Mouse (Mus musculus): ENCODE measurements around the gene Erc2. TPM values are rescaled to one million over a fixed set of nuclear protein-coding genes. Genes with fewer than 3 reads are reported as not detected.

The Erc2 gene
- polyA plus RNA-seq, 1 experiment from 2014 or later = 12.7 TPM

DNA sequence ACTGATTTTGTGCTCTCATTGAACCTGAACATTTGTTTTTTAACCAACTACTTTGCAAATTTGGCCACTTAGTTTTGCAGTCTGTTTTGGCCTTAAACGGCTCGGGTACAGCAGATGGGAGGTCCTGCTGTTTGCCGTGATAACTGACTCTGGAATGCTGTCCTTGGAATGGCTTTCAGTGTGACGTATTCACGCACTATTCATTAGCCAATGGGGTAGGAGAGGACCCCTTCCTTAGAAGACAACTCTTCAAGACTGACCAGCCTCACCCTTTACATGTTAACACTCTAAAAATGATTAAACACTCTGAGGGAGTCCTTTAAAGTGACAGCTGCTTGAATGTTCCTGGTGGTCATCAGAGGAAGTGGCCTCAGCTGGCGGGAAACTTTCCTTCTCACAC lies 178.5 kb downstream of the Erc2 start:
- Histone ChIP-seq H3K9me3 (ENCODE audit: control insufficient read depth, low read length) (no peaks in the 10 kb centered on the region; the same call in 1 of the 2 replicates), H3K27me3 (ENCODE audit: control insufficient read depth, insufficient read depth, low read length) (no peaks in the 10 kb centered on the region), H3K36me3 (ENCODE audit: control insufficient read depth, insufficient read depth, low read length) (no peaks in the 10 kb centered on the region), H3K9ac (ENCODE audit: low read length) (no peak overlapping the region), H3K4me2 (ENCODE audit: low read depth, low read length, severe bottlenecking) (no peak overlapping the region), H3K4me1 (replicated peaks; ENCODE audit: control insufficient read depth, insufficient read depth, low read length) (no peaks in the 10 kb centered on the region), H3K4me3 (ENCODE audit: low read depth, low read length) (no peak overlapping the region), H3K27ac (ENCODE audit: low read depth, low read length) (no peak overlapping the region)
- DNase-seq (ENCODE audit: low spot score) (no peak), ATAC-seq (replicated peaks; ENCODE audit: low FRiP score) (no peak)
- WGBS = 73% methylated on average over 6 of the region's 6 CpGs

DNA sequence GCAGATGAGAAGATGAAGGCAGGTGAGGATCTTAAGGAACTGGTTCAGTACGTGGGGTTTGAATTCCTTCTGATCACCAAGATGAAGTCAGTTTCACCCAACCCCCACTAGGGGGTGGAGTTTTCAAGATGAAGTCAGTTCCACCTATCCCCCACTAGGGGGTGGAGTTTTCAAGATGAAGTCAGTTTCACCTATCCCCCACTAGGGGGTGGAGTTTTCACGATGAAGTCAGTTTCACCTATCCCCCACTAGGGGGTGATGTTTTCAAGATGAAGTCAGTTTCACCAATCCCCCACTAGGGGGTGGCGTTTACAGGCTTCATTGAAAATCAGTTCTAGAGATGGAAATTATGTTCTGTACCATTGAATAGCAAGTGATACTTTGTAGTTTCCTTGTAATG lies 181.7 kb downstream of the Erc2 start:
- H3K9me3 ChIP-seq (ENCODE audit: control insufficient read depth, low read length) = no peaks in the 10 kb centered on the region; the same call in 1 of the 2 replicates
- no peak overlapping the region for H3K4me2 ChIP-seq (ENCODE audit: low read depth, low read length, severe bottlenecking)
- no peak overlapping the region for H3K27ac ChIP-seq (ENCODE audit: low read depth, low read length)
- no peaks in the 10 kb centered on the region for H3K27me3 ChIP-seq (ENCODE audit: control insufficient read depth, insufficient read depth, low read length)
- H3K9ac ChIP-seq (ENCODE audit: low read length) = no peak overlapping the region
- WGBS = 89% methylated on average over 3 of the region's 3 CpGs
- DNase-seq (ENCODE audit: low spot score) (no peak), ATAC-seq (replicated peaks; ENCODE audit: low FRiP score) (no peak)
- no peak overlapping the region for H3K4me3 ChIP-seq (ENCODE audit: low read depth, low read length)
- no peaks in the 10 kb centered on the region for H3K36me3 ChIP-seq (ENCODE audit: control insufficient read depth, insufficient read depth, low read length)
- H3K4me1 ChIP-seq (replicated peaks; ENCODE audit: control insufficient read depth, insufficient read depth, low read length) = no peaks in the 10 kb centered on the region; the same call in 1 of the 2 replicates

DNA sequence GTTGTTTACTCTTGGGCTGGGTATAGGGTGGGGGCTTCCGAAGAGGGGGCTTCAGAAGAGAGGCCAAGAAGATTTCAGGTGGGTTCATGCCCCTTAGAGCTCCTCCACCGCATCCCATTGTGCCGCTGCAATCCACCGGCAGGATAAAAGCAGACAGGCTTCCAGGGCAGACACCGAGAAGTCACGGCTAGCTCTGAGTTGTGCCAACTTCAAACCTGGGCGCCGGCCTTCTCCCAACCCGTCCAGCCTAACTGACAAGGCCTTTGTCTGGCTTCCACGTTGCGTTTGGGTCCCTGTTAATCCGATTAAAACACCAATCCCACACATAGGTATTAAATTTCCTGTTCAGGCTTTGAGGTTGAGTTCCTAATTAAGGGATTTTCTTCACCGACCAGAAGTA lies 182.8 kb downstream of the Erc2 start:
- peak; percentile 55 for DNase-seq (ENCODE audit: low spot score)
- ATAC-seq (replicated peaks; ENCODE audit: low FRiP score) = no peak
- Histone ChIP-seq H3K9ac (ENCODE audit: low read length) (no peak overlapping the region), H3K27me3 (ENCODE audit: control insufficient read depth, insufficient read depth, low read length) (no peaks in the 10 kb centered on the region), H3K9me3 (ENCODE audit: control insufficient read depth, low read length) (no peaks in the 10 kb centered on the region; the same call in 1 of the 2 replicates), H3K27ac (ENCODE audit: low read depth, low read length) (no peak overlapping the region), H3K4me2 (ENCODE audit: low read depth, low read length, severe bottlenecking) (no peak overlapping the region), H3K36me3 (ENCODE audit: control insufficient read depth, insufficient read depth, low read length) (no peaks in the 10 kb centered on the region), H3K4me1 (replicated peaks; ENCODE audit: control insufficient read depth, insufficient read depth, low read length) (no peaks in the 10 kb centered on the region; the same call in 1 of the 2 replicates), H3K4me3 (ENCODE audit: low read depth, low read length) (no peak overlapping the region)
- 31% methylated on average over 13 of the region's 13 CpGs for WGBS

DNA sequence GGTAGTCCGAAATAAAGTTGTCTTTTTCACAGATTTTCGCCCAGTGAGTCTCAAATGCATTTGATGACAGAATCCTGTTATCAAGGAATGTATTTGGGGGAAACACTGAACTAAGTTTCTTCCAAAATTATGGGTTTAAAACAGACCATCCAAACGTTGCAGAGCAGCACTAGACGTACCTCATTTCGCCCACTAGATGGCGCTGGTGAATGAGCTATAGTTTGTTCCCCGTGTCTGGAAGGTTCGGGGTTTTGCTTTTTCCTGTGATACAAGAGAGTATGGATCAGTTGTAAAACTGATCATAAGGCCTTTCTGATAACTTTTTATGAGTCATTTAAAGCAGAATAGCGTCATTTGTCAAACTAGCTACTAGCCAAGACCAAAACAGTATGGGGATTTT lies 185.9 kb downstream of the Erc2 start:
- Histone ChIP-seq H3K27ac (ENCODE audit: low read depth, low read length) (no peak overlapping the region), H3K36me3 (ENCODE audit: control insufficient read depth, insufficient read depth, low read length) (no peaks in the 10 kb centered on the region), H3K4me3 (ENCODE audit: low read depth, low read length) (no peak overlapping the region), H3K4me1 (replicated peaks; ENCODE audit: control insufficient read depth, insufficient read depth, low read length) (no peaks in the 10 kb centered on the region; the same call in 1 of the 2 replicates), H3K4me2 (ENCODE audit: low read depth, low read length, severe bottlenecking) (no peak overlapping the region), H3K9me3 (ENCODE audit: control insufficient read depth, low read length) (no peaks in the 10 kb centered on the region; the same call in 1 of the 2 replicates), H3K9ac (ENCODE audit: low read length) (no peak overlapping the region), H3K27me3 (ENCODE audit: control insufficient read depth, insufficient read depth, low read length) (no peaks in the 10 kb centered on the region)
- ATAC-seq (replicated peaks; ENCODE audit: low FRiP score) (no peak; the same call in 1 of the 2 replicates), DNase-seq (ENCODE audit: low spot score) (peak; percentile 73)
- 6% methylated on average over 9 of the region's 9 CpGs for WGBS

DNA sequence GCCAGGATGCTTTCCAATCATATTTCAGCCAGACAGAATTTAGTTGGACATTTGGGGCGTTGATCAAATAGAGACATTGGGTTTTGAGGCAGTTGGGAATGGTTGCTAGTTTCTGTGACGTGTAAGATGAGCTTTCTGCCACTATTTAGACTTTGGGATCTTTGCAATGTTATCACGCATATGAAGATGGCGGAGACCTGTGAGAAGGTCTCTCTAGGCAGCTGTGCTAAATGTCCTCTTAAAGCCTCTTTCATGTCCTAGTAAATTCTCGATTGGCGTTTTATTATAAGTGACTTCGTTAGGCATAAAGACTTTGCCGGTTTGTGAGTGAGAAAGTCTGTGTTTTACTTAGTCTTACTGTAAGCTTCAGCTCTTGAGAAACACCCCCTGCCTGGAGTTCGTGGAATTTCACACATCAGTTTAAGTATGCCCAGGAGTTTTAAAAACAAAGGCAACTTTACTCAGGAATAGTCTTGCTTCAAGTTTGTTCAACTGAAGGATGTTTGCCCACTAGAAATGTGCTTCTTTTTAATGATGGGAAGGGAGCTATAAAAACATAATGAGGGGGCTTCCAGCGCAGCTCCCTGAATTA lies 186.4 kb downstream of the Erc2 start:
- Histone ChIP-seq H3K27me3 (ENCODE audit: control insufficient read depth, insufficient read depth, low read length) (no peaks in the 10 kb centered on the region), H3K36me3 (ENCODE audit: control insufficient read depth, insufficient read depth, low read length) (no peaks in the 10 kb centered on the region), H3K4me3 (ENCODE audit: low read depth, low read length) (no peak overlapping the region), H3K4me2 (ENCODE audit: low read depth, low read length, severe bottlenecking) (no peak overlapping the region), H3K4me1 (replicated peaks; ENCODE audit: control insufficient read depth, insufficient read depth, low read length) (no peaks in the 10 kb centered on the region; the same call in 1 of the 2 replicates), H3K9me3 (ENCODE audit: control insufficient read depth, low read length) (no peaks in the 10 kb centered on the region), H3K27ac (ENCODE audit: low read depth, low read length) (no peak overlapping the region), H3K9ac (ENCODE audit: low read length) (no peak overlapping the region)
- no peak for ATAC-seq (replicated peaks; ENCODE audit: low FRiP score)
- 67% methylated on average over 10 of the region's 10 CpGs for WGBS
- DNase-seq (ENCODE audit: low spot score) = no peak

DNA sequence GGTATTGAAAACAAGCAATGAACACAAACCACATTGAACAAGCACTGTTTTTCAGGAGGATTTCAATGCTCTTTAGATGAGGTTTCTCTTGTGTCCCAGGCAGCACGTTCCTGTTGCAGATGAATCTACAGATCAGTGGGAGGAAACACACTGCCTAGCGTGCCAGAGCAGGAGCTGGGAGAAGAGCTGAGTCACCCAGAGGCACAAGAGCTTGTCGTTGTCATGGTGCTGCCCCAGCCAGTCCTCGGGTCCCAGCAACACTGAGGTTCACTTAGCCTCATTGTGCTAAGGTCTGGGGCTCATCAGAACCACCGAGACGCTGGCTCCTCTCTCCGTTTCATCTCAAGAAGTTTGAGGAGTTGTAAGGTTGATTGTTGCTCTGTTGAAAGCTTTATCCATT lies 188.6 kb downstream of the Erc2 start:
- no peak for ATAC-seq (replicated peaks; ENCODE audit: low FRiP score)
- Histone ChIP-seq H3K4me3 (ENCODE audit: low read depth, low read length) (no peak overlapping the region), H3K4me1 (replicated peaks; ENCODE audit: control insufficient read depth, insufficient read depth, low read length) (peaks cover 3% of the 10 kb centered on the region; the same call in 1 of the 2 replicates), H3K9ac (ENCODE audit: low read length) (no peak overlapping the region), H3K9me3 (ENCODE audit: control insufficient read depth, low read length) (no peaks in the 10 kb centered on the region), H3K27me3 (ENCODE audit: control insufficient read depth, insufficient read depth, low read length) (no peaks in the 10 kb centered on the region), H3K4me2 (ENCODE audit: low read depth, low read length, severe bottlenecking) (no peak overlapping the region), H3K27ac (ENCODE audit: low read depth, low read length) (no peak overlapping the region), H3K36me3 (ENCODE audit: control insufficient read depth, insufficient read depth, low read length) (no peaks in the 10 kb centered on the region)
- DNase-seq (ENCODE audit: low spot score) = peak; percentile 53
- 23% methylated on average over 7 of the region's 7 CpGs for WGBS

DNA sequence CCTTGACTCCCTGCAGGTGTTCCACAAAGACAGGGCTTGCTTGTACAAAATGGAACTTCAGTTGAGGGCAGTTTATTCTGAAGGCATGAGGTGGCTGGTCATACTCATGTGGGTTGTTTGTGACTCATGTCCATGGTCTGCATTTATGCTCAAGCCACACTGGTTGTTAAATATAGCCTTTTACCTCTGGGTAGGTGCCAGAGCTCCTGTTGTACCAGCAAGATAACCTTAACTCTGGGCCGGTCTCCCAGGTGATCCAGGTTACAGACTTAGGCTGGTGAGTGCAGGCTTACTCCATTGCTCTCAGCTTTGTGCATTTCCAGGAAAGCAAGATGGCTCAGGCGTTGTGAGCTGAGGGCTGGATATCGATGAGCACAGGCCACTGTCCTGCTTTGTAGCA lies 189.4 kb downstream of the Erc2 start:
- no peak for DNase-seq (ENCODE audit: low spot score)
- Histone ChIP-seq H3K4me3 (ENCODE audit: low read depth, low read length) (no peak overlapping the region), H3K4me1 (replicated peaks; ENCODE audit: control insufficient read depth, insufficient read depth, low read length) (peaks cover 3% of the 10 kb centered on the region; the same call in 1 of the 2 replicates), H3K9me3 (ENCODE audit: control insufficient read depth, low read length) (no peaks in the 10 kb centered on the region), H3K9ac (ENCODE audit: low read length) (no peak overlapping the region), H3K27ac (ENCODE audit: low read depth, low read length) (no peak overlapping the region), H3K36me3 (ENCODE audit: control insufficient read depth, insufficient read depth, low read length) (no peaks in the 10 kb centered on the region), H3K27me3 (ENCODE audit: control insufficient read depth, insufficient read depth, low read length) (no peaks in the 10 kb centered on the region), H3K4me2 (ENCODE audit: low read depth, low read length, severe bottlenecking) (no peak overlapping the region)
- WGBS = 90% methylated on average over 3 of the region's 3 CpGs
- no peak for ATAC-seq (replicated peaks; ENCODE audit: low FRiP score)

DNA sequence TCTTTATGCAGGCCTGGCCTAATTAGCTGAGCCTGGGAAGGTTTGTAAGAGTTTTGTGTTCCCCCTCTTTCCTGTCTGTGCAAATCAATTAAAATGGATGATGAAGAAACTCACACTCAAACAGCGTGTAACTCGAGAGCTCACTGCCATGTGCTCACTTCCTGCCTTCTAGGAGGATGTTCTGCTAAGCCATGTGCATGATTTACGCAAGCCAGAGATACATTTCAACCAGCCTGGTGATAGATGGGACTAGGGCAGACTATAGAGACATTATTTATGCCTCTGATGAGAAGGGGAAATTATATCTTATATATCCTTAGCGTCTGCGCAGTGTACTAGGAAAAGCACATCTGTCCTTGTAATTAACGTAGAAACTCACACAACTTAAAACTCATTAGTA lies 193.5 kb downstream of the Erc2 start:
- Histone ChIP-seq H3K27me3 (ENCODE audit: control insufficient read depth, insufficient read depth, low read length) (no peaks in the 10 kb centered on the region), H3K36me3 (ENCODE audit: control insufficient read depth, insufficient read depth, low read length) (no peaks in the 10 kb centered on the region), H3K9me3 (ENCODE audit: control insufficient read depth, low read length) (no peaks in the 10 kb centered on the region), H3K27ac (ENCODE audit: low read depth, low read length) (no peak overlapping the region), H3K4me2 (ENCODE audit: low read depth, low read length, severe bottlenecking) (no peak overlapping the region), H3K4me3 (ENCODE audit: low read depth, low read length) (no peak overlapping the region), H3K9ac (ENCODE audit: low read length) (no peak overlapping the region), H3K4me1 (replicated peaks; ENCODE audit: control insufficient read depth, insufficient read depth, low read length) (0 out of 2 replicates have a peak, but pooled peaks cover 3% of the 10 kb centered on the region)
- no peak for ATAC-seq (replicated peaks; ENCODE audit: low FRiP score)
- WGBS = 73% methylated on average over 6 of the region's 6 CpGs
- DNase-seq (ENCODE audit: low spot score) = no peak

DNA sequence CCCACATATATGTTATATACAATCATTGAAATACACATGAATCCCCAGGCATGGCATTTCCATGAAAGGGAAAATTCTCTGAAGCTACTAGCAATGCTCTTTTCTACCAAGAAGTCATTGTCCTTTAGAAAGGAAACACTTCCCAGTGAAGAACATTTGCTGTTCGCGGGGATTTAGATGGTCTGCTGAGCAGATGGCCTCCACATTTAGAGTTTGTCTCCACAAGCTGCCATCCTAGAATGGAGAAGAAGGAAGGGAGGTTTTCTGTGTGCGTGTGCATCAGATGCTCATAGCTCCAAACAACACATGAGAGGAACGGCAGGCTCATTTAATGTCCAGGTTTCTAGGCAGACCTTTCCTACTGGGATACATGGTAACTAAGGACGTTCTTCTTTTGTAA lies 196.8 kb downstream of the Erc2 start:
- ATAC-seq (replicated peaks; ENCODE audit: low FRiP score) = no peak
- H3K4me1 ChIP-seq (replicated peaks; ENCODE audit: control insufficient read depth, insufficient read depth, low read length) = 0 out of 2 replicates have a peak, but pooled peaks cover 3% of the 10 kb centered on the region
- no peak overlapping the region for H3K9ac ChIP-seq (ENCODE audit: low read length)
- H3K27ac ChIP-seq (ENCODE audit: low read depth, low read length) = no peak overlapping the region
- H3K9me3 ChIP-seq (ENCODE audit: control insufficient read depth, low read length) = no peaks in the 10 kb centered on the region
- no peak overlapping the region for H3K4me2 ChIP-seq (ENCODE audit: low read depth, low read length, severe bottlenecking)
- H3K36me3 ChIP-seq (ENCODE audit: control insufficient read depth, insufficient read depth, low read length) = no peaks in the 10 kb centered on the region
- no peaks in the 10 kb centered on the region for H3K27me3 ChIP-seq (ENCODE audit: control insufficient read depth, insufficient read depth, low read length)
- no peak for DNase-seq (ENCODE audit: low spot score)
- WGBS = 97% methylated on average over 5 of the region's 5 CpGs
- no peak overlapping the region for H3K4me3 ChIP-seq (ENCODE audit: low read depth, low read length)
